Mouse (Mus musculus): ENCODE measurements around the gene Senp6.

GRCm38 (mm10) chr9:80068028-80068515, 1.4 kb downstream of the Senp6 start:
- TF ChIP-seq EP300 (IDR thresholded peaks at IDR 0.05; ENCODE audit: insufficient read depth, low read depth, low read length): no peak
- TF ChIP-seq POLR2A (IDR thresholded peaks at IDR 0.05; ENCODE audit: insufficient read depth, low read length): no peak
- no peak for TF ChIP-seq CTCF (IDR thresholded peaks at IDR 0.05; ENCODE audit: low read depth, low read length)
